Mouse (Mus musculus) testis, adult 2 months (tissue): ENCODE measurements around the gene Pigv. TPM values are rescaled to one million over a fixed set of nuclear protein-coding genes. Genes with fewer than 3 reads are reported as not detected.

Source experiments
- H3K27ac ChIP-seq: fragments of 200-500 bp; 2 replicates; pipeline ENCODE4 v1.5.1; 2012; ENCODE audit warnings: low read depth, low read length; ENCODE audit not compliant: control insufficient read depth, insufficient read depth
- H3K27me3 ChIP-seq: fragments of 200-500 bp; 2 replicates; pipeline ENCODE4 v1.6.1; 2012; ENCODE audit warnings: mild to moderate bottlenecking, low read length, moderate library complexity; ENCODE audit not compliant: control insufficient read depth, insufficient read depth
- H3K36me3 ChIP-seq: fragments of 200-500 bp; 2 replicates; pipeline ENCODE4 v1.6.1; 2012; ENCODE audit warnings: mild to moderate bottlenecking, low read length; ENCODE audit not compliant: control insufficient read depth, insufficient read depth
- H3K4me1 ChIP-seq: fragments of 200-500 bp; 2 replicates; pipeline ENCODE4 v1.6.1; 2012; ENCODE audit warnings: low read length; ENCODE audit not compliant: control insufficient read depth, insufficient read depth
- H3K4me3 ChIP-seq: fragments of 200-500 bp; 2 replicates; pipeline ENCODE4 v1.5.1; 2012; ENCODE audit warnings: low read depth, mild to moderate bottlenecking, low read length, moderate library complexity, mixed read lengths; ENCODE audit not compliant: control insufficient read depth
- CTCF ChIP-seq: fragments of 200-500 bp; IDR thresholded peaks from 2 replicates; pipeline ENCODE4 v1.5.1; 2012; ENCODE audit warnings: low read depth, mild to moderate bottlenecking, inconsistent platforms, low read length, moderate library complexity; ENCODE audit not compliant: control insufficient read depth, insufficient read depth, insufficient replicate concordance
- POLR2A ChIP-seq: fragments of 200-500 bp; IDR thresholded peaks from 2 replicates; pipeline ENCODE4 v1.6.1; 2012; ENCODE audit warnings: low read depth, mild to moderate bottlenecking, inconsistent platforms, low read length, moderate library complexity; ENCODE audit not compliant: control insufficient read depth
- polyA plus RNA-seq: library from polyadenylated mRNA; depleted of rRNA; stranded (reverse); fragments of >200 nt; gene quantifications from 2 replicates; pipeline ENCODE4 v1.2.3, GENCODE M21; 2012; rRNA removed

Pigv gene
- polyA plus RNA-seq: 8.7 and 8.9 TPM in 2 replicates

- Histone ChIP-seq H3K36me3 (peaks cover 1% of the 10 kb centered on the region; the same call in 1 of the 2 replicates), H3K27me3 (no peaks in the 10 kb centered on the region), H3K4me1 (peaks cover 24% of the 10 kb centered on the region), H3K27ac (peak within 1 kb of the TSS; percentile 98), H3K4me3 (peak within 1 kb of the TSS; percentile 99)
- TF ChIP-seq CTCF: no peak
- peak; percentile 64 for TF ChIP-seq POLR2A
Observed at GRCm38 (mm10) chr4:133671881-133672844, at the start of gene Pigv. Pigv (minus strand) TSS chr4:133672647.

GRCm38 (mm10) chr4:133719791-133720190 lies 47.3 kb upstream of the Pigv start:
- Histone ChIP-seq H3K4me3 (no peak overlapping the region), H3K27ac (no peak overlapping the region), H3K4me1 (no peaks in the 10 kb centered on the region), H3K27me3 (no peaks in the 10 kb centered on the region), H3K36me3 (peaks cover 11% of the 10 kb centered on the region)
- TF ChIP-seq CTCF (no peak), POLR2A (no peak)

DNA sequence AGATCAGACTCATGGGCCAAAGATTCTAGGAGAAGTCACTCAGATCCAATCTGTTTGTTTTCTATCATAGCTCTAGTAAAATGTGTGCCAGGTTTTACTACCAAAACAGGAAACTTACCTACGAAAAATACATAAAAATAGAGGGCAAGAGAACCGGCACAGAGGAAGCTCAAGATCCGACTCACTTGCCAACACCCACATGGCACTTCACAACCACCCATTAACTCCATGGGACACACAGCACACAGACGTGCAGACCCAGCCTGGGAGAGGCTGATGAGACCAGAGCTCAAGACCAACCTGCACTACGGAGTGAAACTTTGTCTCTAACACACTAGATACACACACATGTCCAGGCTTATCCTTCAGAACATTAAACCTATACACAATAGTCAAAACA lies 40.3 kb upstream of the Pigv start:
- H3K27me3 ChIP-seq: no peaks in the 10 kb centered on the region
- no peak overlapping the region for H3K27ac ChIP-seq
- H3K36me3 ChIP-seq: peaks cover 2% of the 10 kb centered on the region; the same call in 1 of the 2 replicates
- no peaks in the 10 kb centered on the region for H3K4me1 ChIP-seq
- no peak overlapping the region for H3K4me3 ChIP-seq
- no peak for TF ChIP-seq CTCF
- TF ChIP-seq POLR2A: no peak

DNA sequence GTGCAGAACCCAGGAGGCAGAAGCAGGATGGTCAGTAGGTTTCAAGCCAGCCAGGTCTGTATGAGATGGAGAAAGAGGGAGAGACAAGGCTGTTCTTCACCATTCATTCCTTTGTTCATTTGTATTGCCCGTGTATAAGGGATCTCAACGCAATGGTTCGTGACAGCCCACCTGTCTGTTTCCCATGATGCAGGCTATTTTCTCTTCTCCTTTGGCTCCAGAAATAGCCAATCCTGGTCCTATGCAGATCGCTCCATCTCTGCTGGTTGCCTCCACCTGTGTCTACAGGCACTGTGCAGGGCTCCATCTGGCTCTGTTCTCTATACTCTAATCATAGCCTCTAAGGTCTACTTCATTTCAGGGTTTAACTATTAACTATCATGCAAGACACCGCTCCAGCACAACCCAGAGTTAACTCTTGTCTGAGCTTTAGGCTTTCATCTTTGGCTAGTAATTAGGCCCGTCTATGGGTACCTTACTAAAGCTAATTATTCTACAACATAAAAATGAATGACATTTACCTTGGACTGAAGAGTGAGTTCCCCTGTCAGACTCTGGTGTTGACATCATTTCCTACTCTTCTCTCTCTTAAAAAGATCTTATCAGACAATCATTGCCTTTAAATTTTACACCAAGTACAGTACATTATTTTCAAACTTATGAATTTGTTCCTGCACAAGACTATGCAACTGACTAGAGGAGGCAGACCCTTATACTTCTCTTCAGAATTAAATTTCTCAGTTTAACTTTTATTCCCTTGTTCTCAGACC lies 39.0 kb upstream of the Pigv start:
- no peak overlapping the region for H3K4me3 ChIP-seq
- no peaks in the 10 kb centered on the region for H3K4me1 ChIP-seq
- peaks cover 2% of the 10 kb centered on the region; the same call in 1 of the 2 replicates for H3K36me3 ChIP-seq
- H3K27me3 ChIP-seq: no peaks in the 10 kb centered on the region
- no peak overlapping the region for H3K27ac ChIP-seq
- no peak for TF ChIP-seq CTCF
- no peak for TF ChIP-seq POLR2A

GRCm38 (mm10) chr4:133709395-133709794 lies 36.9 kb upstream of the Pigv start:
- no peak overlapping the region for H3K4me3 ChIP-seq
- H3K27me3 ChIP-seq: no peaks in the 10 kb centered on the region
- no peak overlapping the region for H3K27ac ChIP-seq
- H3K36me3 ChIP-seq: no peaks in the 10 kb centered on the region
- no peaks in the 10 kb centered on the region; the same call in 1 of the 2 replicates for H3K4me1 ChIP-seq
- no peak for TF ChIP-seq CTCF
- no peak for TF ChIP-seq POLR2A

- TF ChIP-seq POLR2A: no peak
- no peak for TF ChIP-seq CTCF
- H3K27ac ChIP-seq: no peak overlapping the region
- no peak overlapping the region for H3K4me3 ChIP-seq
- H3K27me3 ChIP-seq: no peaks in the 10 kb centered on the region
- H3K36me3 ChIP-seq: no peaks in the 10 kb centered on the region
- H3K4me1 ChIP-seq: no peaks in the 10 kb centered on the region; the same call in 1 of the 2 replicates
Observed at GRCm38 (mm10) chr4:133707464-133707863, 35.0 kb upstream of the Pigv start.

DNA sequence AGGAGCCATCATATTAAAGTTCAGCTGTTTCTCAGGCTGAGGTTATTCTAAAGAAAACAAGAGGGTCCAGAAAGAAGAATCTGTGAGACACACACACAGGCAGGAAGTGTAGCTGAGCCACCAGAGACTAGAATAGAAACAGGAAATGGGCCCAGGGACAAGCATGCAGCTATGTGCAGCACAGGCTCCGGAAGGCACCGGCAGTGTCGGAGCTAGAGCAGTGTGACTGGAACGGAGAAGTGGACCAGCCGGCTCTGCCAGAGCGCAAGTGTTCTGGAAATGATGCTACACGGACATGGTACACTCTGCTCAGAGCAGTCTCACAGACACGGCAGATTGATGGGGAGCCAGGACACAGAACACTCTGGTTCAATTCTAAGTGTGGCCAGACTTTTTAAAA lies 34.5 kb upstream of the Pigv start:
- Histone ChIP-seq H3K27me3 (no peaks in the 10 kb centered on the region), H3K36me3 (no peaks in the 10 kb centered on the region), H3K4me1 (no peaks in the 10 kb centered on the region; the same call in 1 of the 2 replicates), H3K4me3 (no peak overlapping the region), H3K27ac (peak overlapping the region; percentile 61; the same call in 1 of the 2 replicates)
- TF ChIP-seq POLR2A (no peak), CTCF (no peak)
